Mouse (Mus musculus): ENCODE data around the gene Tmem251. TPM values are rescaled to one million over a fixed set of nuclear protein-coding genes. Genes with fewer than 3 reads are reported as not detected.
A peak's percentile ranks its signal among the peaks of the same experiment; 100 is the strongest.

Gene Tmem251
- polyA plus RNA-seq, 1 experiment from 2014 or later = 10.9 TPM

DNA sequence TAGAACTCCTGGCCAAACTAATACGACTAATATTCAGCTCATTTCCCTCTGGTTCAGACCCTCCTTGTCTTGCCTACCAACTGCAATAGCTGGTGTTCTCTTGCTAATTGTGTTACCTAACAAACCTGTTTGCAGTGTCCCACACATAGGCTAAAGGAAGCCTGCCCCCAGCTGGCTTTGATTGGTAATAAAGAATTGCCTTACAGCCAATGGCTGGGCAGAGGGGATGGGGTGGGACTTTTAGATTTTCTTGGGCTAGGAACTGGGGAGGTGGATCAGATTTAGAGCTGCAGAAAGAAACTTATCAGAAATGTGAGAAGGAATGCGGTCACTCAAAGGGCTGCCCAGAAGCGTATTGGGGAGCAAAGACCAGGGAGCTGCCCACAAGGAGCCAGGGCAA, 35.9 kb downstream of the Tmem251 start:
- Histone ChIP-seq H3K9me3 (ENCODE audit: control insufficient read depth, low read length) (no peaks in the 10 kb centered on the region), H3K36me3 (ENCODE audit: control insufficient read depth, insufficient read depth, low read length) (peaks cover 14% of the 10 kb centered on the region), H3K9ac (ENCODE audit: low read length) (no peak overlapping the region), H3K4me2 (replicated peaks; ENCODE audit: low read depth) (no peak overlapping the region), H3K4me1 (replicated peaks; ENCODE audit: control insufficient read depth, insufficient read depth) (no peaks in the 10 kb centered on the region), H3K27ac (replicated peaks) (no peak overlapping the region), H3K4me3 (ENCODE audit: low read depth, low read length) (no peak overlapping the region), H3K27me3 (ENCODE audit: control insufficient read depth, insufficient read depth, low read length) (no peaks in the 10 kb centered on the region)
- ATAC-seq (ENCODE audit: low FRiP score, low TSS enrichment) (peak; percentile 64; the same call in 1 of the 2 replicates), DNase-seq (ENCODE audit: low spot score) (peak; percentile 63)
- peak; percentile 60 for TF ChIP-seq CTCF (IDR thresholded peaks at IDR 0.05; ENCODE audit: low read depth)
- no peak for TF ChIP-seq EP300 (optimal IDR thresholded peaks at IDR 0.05)
- 38% methylated on average over 3 of the region's 3 CpGs for WGBS

DNA sequence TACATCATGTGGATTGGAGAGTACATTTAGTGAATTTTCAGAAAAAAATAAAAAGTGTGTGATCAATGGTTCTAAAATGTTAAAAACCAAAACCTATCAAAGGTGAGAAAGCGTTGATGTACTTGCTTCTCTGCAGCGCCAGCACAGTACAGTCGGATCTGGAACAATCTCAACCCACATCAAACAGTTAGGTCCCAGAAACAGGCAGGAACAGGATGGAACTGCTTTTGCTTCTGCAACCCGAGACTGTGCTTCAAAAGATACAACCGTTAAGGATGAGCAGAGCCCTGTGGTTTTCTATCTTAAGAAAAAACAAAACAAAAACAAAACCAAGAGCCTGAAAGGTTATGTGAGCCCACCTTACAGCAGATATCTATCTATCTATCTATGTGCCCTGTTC, 39.3 kb downstream of the Tmem251 start:
- H3K4me2 ChIP-seq (replicated peaks; ENCODE audit: low read depth) = no peak overlapping the region
- H3K27me3 ChIP-seq (ENCODE audit: control insufficient read depth, insufficient read depth, low read length) = no peaks in the 10 kb centered on the region
- H3K4me1 ChIP-seq (replicated peaks; ENCODE audit: control insufficient read depth, insufficient read depth) = no peaks in the 10 kb centered on the region
- no peak overlapping the region for H3K4me3 ChIP-seq (ENCODE audit: low read depth, low read length)
- no peak overlapping the region for H3K27ac ChIP-seq (replicated peaks)
- 93% methylated on average over 5 of the region's 5 CpGs for whole genome bisulfite sequencing
- H3K36me3 ChIP-seq (ENCODE audit: control insufficient read depth, insufficient read depth, low read length) = peaks cover 10% of the 10 kb centered on the region; the same call in 1 of the 2 replicates
- no peak for DNase-seq (ENCODE audit: low spot score)
- no peak for ATAC-seq (ENCODE audit: low FRiP score, low TSS enrichment)
- no peaks in the 10 kb centered on the region for H3K9me3 ChIP-seq (ENCODE audit: control insufficient read depth, low read length)
- no peak overlapping the region for H3K9ac ChIP-seq (ENCODE audit: low read length)
- TF ChIP-seq CTCF (IDR thresholded peaks at IDR 0.05; ENCODE audit: low read depth) = no peak
- TF ChIP-seq EP300 (optimal IDR thresholded peaks at IDR 0.05) = no peak

DNA sequence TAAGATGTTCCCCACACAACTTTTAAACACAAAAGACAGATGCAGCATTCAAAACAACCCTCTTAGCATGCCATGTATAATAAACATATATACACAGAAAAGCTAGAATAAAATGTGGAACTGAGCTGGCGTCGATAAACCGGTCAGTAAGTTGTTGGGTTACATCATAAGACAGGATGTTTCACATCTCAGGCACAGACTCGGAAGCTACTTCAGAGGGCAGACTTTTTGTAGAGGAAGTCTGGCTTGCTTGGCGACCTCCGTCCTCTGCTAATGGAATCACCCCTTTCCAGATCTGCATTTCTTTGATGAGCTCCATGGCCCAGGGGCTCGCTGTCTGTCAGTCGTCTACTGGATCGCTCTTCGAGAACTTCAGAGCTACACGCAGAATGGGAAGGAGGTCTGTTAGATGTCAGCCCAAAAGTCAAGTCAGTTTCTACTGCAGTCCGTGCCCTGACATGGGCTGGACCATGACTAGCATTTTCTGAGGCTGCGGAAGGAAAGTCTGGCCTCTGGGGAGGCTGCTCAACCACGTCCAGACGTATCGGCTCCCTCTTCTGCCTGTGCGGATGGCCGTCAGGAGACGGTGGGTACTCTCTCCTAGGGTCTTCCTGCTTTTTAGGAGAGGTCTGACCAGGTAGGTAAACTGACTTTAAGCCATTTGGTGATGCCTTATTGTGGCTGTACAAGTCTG, 41.5 kb downstream of the Tmem251 start:
- Histone ChIP-seq H3K36me3 (ENCODE audit: control insufficient read depth, insufficient read depth, low read length) (peaks cover 16% of the 10 kb centered on the region), H3K4me3 (ENCODE audit: low read depth, low read length) (no peak overlapping the region), H3K4me1 (replicated peaks; ENCODE audit: control insufficient read depth, insufficient read depth) (no peaks in the 10 kb centered on the region), H3K9ac (ENCODE audit: low read length) (no peak overlapping the region), H3K27me3 (ENCODE audit: control insufficient read depth, insufficient read depth, low read length) (no peaks in the 10 kb centered on the region), H3K4me2 (replicated peaks; ENCODE audit: low read depth) (no peak overlapping the region), H3K27ac (replicated peaks) (no peak overlapping the region), H3K9me3 (ENCODE audit: control insufficient read depth, low read length) (no peaks in the 10 kb centered on the region)
- TF ChIP-seq EP300 (optimal IDR thresholded peaks at IDR 0.05) (no peak), CTCF (IDR thresholded peaks at IDR 0.05; ENCODE audit: low read depth) (no peak)
- WGBS = 87% methylated on average over 19 of the region's 19 CpGs
- no peak for DNase-seq (ENCODE audit: low spot score)
- no peak for ATAC-seq (ENCODE audit: low FRiP score, low TSS enrichment)

DNA sequence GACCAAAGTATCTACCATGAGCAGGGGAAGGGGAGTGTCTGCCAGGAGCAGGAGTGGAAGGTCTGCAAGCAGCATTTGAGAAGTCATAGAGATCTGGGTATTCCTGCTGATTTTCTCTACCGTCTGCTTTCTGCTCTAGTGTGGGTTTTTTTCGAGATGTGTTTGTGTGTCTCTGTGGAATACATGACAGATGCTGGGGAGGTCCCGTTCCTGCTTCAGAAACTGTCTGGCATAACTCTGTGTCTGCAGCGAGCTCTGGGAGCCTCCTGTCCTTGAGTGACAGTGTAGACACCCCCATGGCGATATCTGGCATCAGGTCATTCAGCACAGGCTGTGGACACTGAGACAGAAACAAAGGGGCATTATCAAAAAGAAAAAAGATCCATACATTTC, 42.0 kb downstream of the Tmem251 start:
- no peak overlapping the region for H3K4me3 ChIP-seq (ENCODE audit: low read depth, low read length)
- H3K27ac ChIP-seq (replicated peaks) = no peak overlapping the region
- no peaks in the 10 kb centered on the region for H3K27me3 ChIP-seq (ENCODE audit: control insufficient read depth, insufficient read depth, low read length)
- no peak for DNase-seq (ENCODE audit: low spot score)
- H3K4me1 ChIP-seq (replicated peaks; ENCODE audit: control insufficient read depth, insufficient read depth) = no peaks in the 10 kb centered on the region
- no peak overlapping the region for H3K4me2 ChIP-seq (replicated peaks; ENCODE audit: low read depth)
- TF ChIP-seq EP300 (optimal IDR thresholded peaks at IDR 0.05) (no peak), CTCF (IDR thresholded peaks at IDR 0.05; ENCODE audit: low read depth) (no peak)
- no peak for ATAC-seq (ENCODE audit: low FRiP score, low TSS enrichment)
- no peaks in the 10 kb centered on the region for H3K9me3 ChIP-seq (ENCODE audit: control insufficient read depth, low read length)
- H3K36me3 ChIP-seq (ENCODE audit: control insufficient read depth, insufficient read depth, low read length) = peaks cover 18% of the 10 kb centered on the region
- no peak overlapping the region for H3K9ac ChIP-seq (ENCODE audit: low read length)
- WGBS = 91% methylated on average over 5 of the region's 5 CpGs

DNA sequence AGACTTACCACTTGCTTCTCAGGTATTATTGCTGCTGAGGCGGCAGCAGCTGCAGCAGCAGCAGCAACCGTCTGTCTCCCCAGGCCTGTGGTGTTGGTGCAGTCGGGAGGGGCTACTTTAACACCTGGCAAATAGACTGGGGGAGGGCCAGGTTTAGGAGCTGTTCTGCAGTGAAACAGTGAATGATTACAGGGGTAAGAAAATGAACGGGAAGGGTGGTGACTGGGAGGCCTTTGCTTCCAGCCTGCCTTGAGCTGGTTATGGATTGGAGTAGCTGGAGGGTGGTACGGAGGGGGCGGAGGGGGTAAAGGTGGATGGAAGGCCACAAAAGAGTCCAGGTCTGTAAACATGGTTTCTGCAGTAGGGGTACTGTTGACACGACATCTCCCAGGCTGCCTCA, 44.4 kb downstream of the Tmem251 start:
- peaks cover 24% of the 10 kb centered on the region for H3K36me3 ChIP-seq (ENCODE audit: control insufficient read depth, insufficient read depth, low read length)

More for the DNA sequence above, 44.4 kb downstream of the Tmem251 start:
- ATAC-seq (ENCODE audit: low FRiP score, low TSS enrichment) (no peak), DNase-seq (ENCODE audit: low spot score) (no peak)
- H3K27me3 ChIP-seq (ENCODE audit: control insufficient read depth, insufficient read depth, low read length) = no peaks in the 10 kb centered on the region
- 65% methylated on average over 7 of the region's 7 CpGs for WGBS
- H3K9ac ChIP-seq (ENCODE audit: low read length) = no peak overlapping the region
- H3K4me3 ChIP-seq (ENCODE audit: low read depth, low read length) = no peak overlapping the region
- no peak overlapping the region for H3K27ac ChIP-seq (replicated peaks)
- TF ChIP-seq CTCF (IDR thresholded peaks at IDR 0.05; ENCODE audit: low read depth) (no peak), EP300 (optimal IDR thresholded peaks at IDR 0.05) (no peak)
- H3K4me1 ChIP-seq (replicated peaks; ENCODE audit: control insufficient read depth, insufficient read depth) = no peaks in the 10 kb centered on the region
- H3K4me2 ChIP-seq (replicated peaks; ENCODE audit: low read depth) = no peak overlapping the region
- no peaks in the 10 kb centered on the region for H3K9me3 ChIP-seq (ENCODE audit: control insufficient read depth, low read length)

Other genes starting within 250 kb of the Tmem251 start
- 28.9 and 33.2 TPM in 2 replicates for gene Chga, start 188.8 kb upstream of the Tmem251 start, polyA plus RNA-seq (2015; fragmentation: Nextera tagmentation; extraction: Ambion mirVana)
- gene Itpk1, start 38.8 kb upstream of the Tmem251 start, polyA plus RNA-seq (2015; fragmentation: Nextera tagmentation; extraction: Ambion mirVana) = 21.5 and 26.7 TPM in 2 replicates
- gene Moap1, start 101 bp upstream of the Tmem251 start, polyA plus RNA-seq (2015; fragmentation: Nextera tagmentation; extraction: Ambion mirVana) = 8.1 and 9.5 TPM in 2 replicates
- not detected in 2 replicates for gene Gm28051, start 14.0 kb downstream of the Tmem251 start, polyA plus RNA-seq (2015; fragmentation: Nextera tagmentation; extraction: Ambion mirVana)
- gene Gon7, start 14.0 kb downstream of the Tmem251 start, polyA plus RNA-seq (2015; fragmentation: Nextera tagmentation; extraction: Ambion mirVana) = 13.6 and 14.7 TPM in 2 replicates
- 16.1 and 16.3 TPM in 2 replicates for gene Ubr7, start 14.2 kb downstream of the Tmem251 start, polyA plus RNA-seq (2015; fragmentation: Nextera tagmentation; extraction: Ambion mirVana)
- 10.3 and 10.6 TPM in 2 replicates for gene Gm20604, start 14.9 kb downstream of the Tmem251 start, polyA plus RNA-seq (2015; fragmentation: Nextera tagmentation; extraction: Ambion mirVana)
- 8.4 and 9.0 TPM in 2 replicates for gene Btbd7, start 134.7 kb downstream of the Tmem251 start, polyA plus RNA-seq (2015; fragmentation: Nextera tagmentation; extraction: Ambion mirVana)
- not detected in 2 replicates for gene Cox8c, start 155.6 kb downstream of the Tmem251 start, polyA plus RNA-seq (2015; fragmentation: Nextera tagmentation; extraction: Ambion mirVana)
- 0.15 and 0.17 TPM in 2 replicates for gene Unc79, start 205.1 kb downstream of the Tmem251 start, polyA plus RNA-seq (2015; fragmentation: Nextera tagmentation; extraction: Ambion mirVana)